Mouse (Mus musculus) heart, adult 9 months (tissue): ENCODE results near the gene Cmah.
A peak's percentile ranks its signal among the peaks of the same experiment; 100 is the strongest.

ENCODE experiments used
- DNase-seq, 2 experiments: peaks; one replicate each; pipeline ENCODE4 v3.0.0; 2022; ENCODE audit warnings: low spot score in 2 of 2

Cmah gene

GRCm38 (mm10) chr13:24416409-24416808 lies 89.2 kb downstream of the Cmah start:
- DNase-seq: peak in 1 of 2 experiments; percentile 46

- no peak for DNase-seq
Observed at GRCm38 (mm10) chr13:24418024-24418423, 90.8 kb downstream of the Cmah start.

GRCm38 (mm10) chr13:24418814-24419213 lies 91.6 kb downstream of the Cmah start:
- no peak for DNase-seq

GRCm38 (mm10) chr13:24419560-24420250 lies 92.5 kb downstream of the Cmah start:
- DNase-seq: no peak

GRCm38 (mm10) chr13:24421987-24422386 lies 94.8 kb downstream of the Cmah start:
- no peak for DNase-seq

- DNase-seq: no peak
Observed at GRCm38 (mm10) chr13:24430215-24430614, 103.0 kb downstream of the Cmah start.

- DNase-seq: no peak
Observed at GRCm38 (mm10) chr13:24431593-24431992, 104.4 kb downstream of the Cmah start.

GRCm38 (mm10) chr13:24442272-24442671 lies 115.1 kb downstream of the Cmah start:
- peak; percentile 42 to 49 for DNase-seq

GRCm38 (mm10) chr13:24443763-24444347 lies 116.7 kb downstream of the Cmah start:
- DNase-seq: no peak

- peak; percentile 11 to 47 for DNase-seq
Observed at GRCm38 (mm10) chr13:24444709-24445108, 117.5 kb downstream of the Cmah start.

- DNase-seq: no peak
Observed at GRCm38 (mm10) chr13:24445166-24445565, 118.0 kb downstream of the Cmah start.

GRCm38 (mm10) chr13:24446081-24446480 lies 118.9 kb downstream of the Cmah start:
- no peak for DNase-seq

- no peak for DNase-seq
Observed at GRCm38 (mm10) chr13:24447043-24447442, 119.8 kb downstream of the Cmah start.

- no peak for DNase-seq
Observed at GRCm38 (mm10) chr13:24448578-24448977, 121.4 kb downstream of the Cmah start.

- DNase-seq: no peak
Observed at GRCm38 (mm10) chr13:24451455-24451854, 124.3 kb downstream of the Cmah start.

- DNase-seq: no peak
Observed at GRCm38 (mm10) chr13:24453737-24454136, 126.5 kb downstream of the Cmah start.

GRCm38 (mm10) chr13:24456385-24456784 lies 129.2 kb downstream of the Cmah start:
- DNase-seq: no peak

- DNase-seq: no peak
Observed at GRCm38 (mm10) chr13:24460517-24460916, 133.3 kb downstream of the Cmah start.

GRCm38 (mm10) chr13:24463767-24464166 lies 136.6 kb downstream of the Cmah start:
- DNase-seq: no peak

- no peak for DNase-seq
Observed at GRCm38 (mm10) chr13:24466027-24466426, 138.8 kb downstream of the Cmah start.

GRCm38 (mm10) chr13:24467806-24468205 lies 140.6 kb downstream of the Cmah start:
- no peak for DNase-seq

- DNase-seq: no peak
Observed at GRCm38 (mm10) chr13:24477564-24477963, 150.4 kb downstream of the Cmah start.

- no peak for DNase-seq
Observed at GRCm38 (mm10) chr13:24479516-24479915, 152.3 kb downstream of the Cmah start.

- DNase-seq: no peak
Observed at GRCm38 (mm10) chr13:24480824-24481223, 153.6 kb downstream of the Cmah start.
